ENCODE assay signal across 8 mouse cellular contexts in genomic region chr11:60954255-60955104, GRCm38 (mm10). TPM values are rescaled to one million over a fixed set of nuclear protein-coding genes. Genes with fewer than 3 reads are reported as not detected.
DNase-seq lines count a peak whose midpoint lies in the region; ATAC-seq and TF ChIP-seq lines count a peak whose summit lies in the region.

No protein-coding gene starts in this region.

- peak; percentile 21 to 28 for DNase-seq in cerebellum, adult 2 months
- DNase-seq in cerebellum, postnatal 25 days = no peak
- peak; percentile 30 for DNase-seq in layer of hippocampus, adult 9-11 months
- DNase-seq in layer of hippocampus, adult 18-20 months (ENCODE audit: low spot score in 2 of 2) = no peak
- no peak for DNase-seq in hindbrain, postnatal 0 days (ENCODE audit: low spot score)
- DNase-seq in midbrain, postnatal 0 days (ENCODE audit: low spot score) = no peak
- no peak for DNase-seq in right cerebral cortex, postnatal 10 days (ENCODE audit: low spot score in 2 of 2)

- WGBS in cerebellum, adult 2 months = 69% methylated on average over 10 of the region's 10 CpGs
- 64% methylated on average over 10 of the region's 10 CpGs for WGBS in hindbrain, postnatal 0 days
- WGBS in midbrain, postnatal 0 days = 68% methylated on average over 10 of the region's 10 CpGs
- 81% methylated on average over 10 of the region's 10 CpGs for WGBS in kidney, embryonic 14.5 days

- no peaks in the 10 kb centered on the region for H3K27me3 ChIP-seq in cerebellum, adult 2 months (ENCODE audit: control insufficient read depth, insufficient read depth, low read length)
- no peaks in the 10 kb centered on the region for H3K27me3 ChIP-seq in hindbrain, postnatal 0 days (ENCODE audit: insufficient read depth, low read length)
- H3K27me3 ChIP-seq in midbrain, postnatal 0 days (ENCODE audit: insufficient read depth, low read length) = no peaks in the 10 kb centered on the region
- H3K27me3 ChIP-seq in kidney, embryonic 14.5 days (ENCODE audit: control insufficient read depth, insufficient read depth, low read length) = no peaks in the 10 kb centered on the region

- H3K27ac ChIP-seq in cerebellum, adult 2 months (ENCODE audit: insufficient read depth, low read length) = no peak overlapping the region
- no peak overlapping the region for H3K27ac ChIP-seq in hindbrain, postnatal 0 days
- H3K27ac ChIP-seq in midbrain, postnatal 0 days (ENCODE audit: low read depth, low read length) = no peak overlapping the region
- no peak overlapping the region; the same call in 1 of the 2 replicates for H3K27ac ChIP-seq in kidney, embryonic 14.5 days (ENCODE audit: low read depth, low read length)

- H3K4me3 ChIP-seq in cerebellum, adult 2 months (replicated peaks; ENCODE audit: insufficient read depth, low read depth, low read length) = no peak overlapping the region
- no peak overlapping the region for H3K4me3 ChIP-seq in hindbrain, postnatal 0 days (ENCODE audit: low read length)
- H3K4me3 ChIP-seq in midbrain, postnatal 0 days (ENCODE audit: low read depth, low read length) = no peak overlapping the region
- H3K4me3 ChIP-seq in kidney, embryonic 14.5 days (ENCODE audit: low read length) = no peak overlapping the region

- ATAC-seq in hindbrain, postnatal 0 days = peak; percentile 22; the same call in 1 of the 2 replicates
- no peak for ATAC-seq in midbrain, postnatal 0 days (ENCODE audit: low FRiP score)
- no peak for ATAC-seq in kidney, embryonic 14.5 days (ENCODE audit: low FRiP score, low TSS enrichment)

- no peaks in the 10 kb centered on the region for H3K9me3 ChIP-seq in hindbrain, postnatal 0 days (ENCODE audit: low read length)
- H3K9me3 ChIP-seq in midbrain, postnatal 0 days (ENCODE audit: low read length) = no peaks in the 10 kb centered on the region
- H3K9me3 ChIP-seq in kidney, embryonic 14.5 days (ENCODE audit: control insufficient read depth, low read length) = no peaks in the 10 kb centered on the region

- peak overlapping the region; percentile 40 for H3K4me2 ChIP-seq in hindbrain, postnatal 0 days (ENCODE audit: low read depth, low read length)
- H3K4me2 ChIP-seq in midbrain, postnatal 0 days (ENCODE audit: low read depth, low read length, poor library complexity, severe bottlenecking) = peak overlapping the region; percentile 36
- no peak overlapping the region for H3K4me2 ChIP-seq in kidney, embryonic 14.5 days (replicated peaks; ENCODE audit: low read depth, low read length)

- H3K36me3 ChIP-seq in hindbrain, postnatal 0 days (ENCODE audit: insufficient read depth, low read length) = peaks cover 12% of the 10 kb centered on the region
- peaks cover 27% of the 10 kb centered on the region for H3K36me3 ChIP-seq in midbrain, postnatal 0 days (ENCODE audit: insufficient read depth, low read length)
- peaks cover 34% of the 10 kb centered on the region for H3K36me3 ChIP-seq in kidney, embryonic 14.5 days (ENCODE audit: control insufficient read depth, insufficient read depth, low read length)

- TF ChIP-seq POLR2A in cerebellum, adult 2 months (IDR thresholded peaks at IDR 0.05; ENCODE audit: borderline replicate concordance, insufficient read depth, low read length) = no peak

- peaks cover 9% of the 10 kb centered on the region; the same call in 1 of the 2 replicates for H3K4me1 ChIP-seq in cerebellum, adult 2 months (ENCODE audit: control insufficient read depth, insufficient read depth, low read length)
- no peaks in the 10 kb centered on the region for H3K4me1 ChIP-seq in hindbrain, postnatal 0 days (ENCODE audit: insufficient read depth, low read length)
- peaks cover 5% of the 10 kb centered on the region; the same call in 1 of the 2 replicates for H3K4me1 ChIP-seq in midbrain, postnatal 0 days (ENCODE audit: insufficient read depth, low read length)
- peaks cover 4% of the 10 kb centered on the region; the same call in 1 of the 2 replicates for H3K4me1 ChIP-seq in kidney, embryonic 14.5 days (ENCODE audit: control insufficient read depth, insufficient read depth, low read length)

- TF ChIP-seq CTCF in cerebellum, adult 2 months (IDR thresholded peaks at IDR 0.05; ENCODE audit: borderline replicate concordance, insufficient read depth, low read depth, low read length) = no peak
- TF ChIP-seq CTCF in hindbrain, postnatal 0 days (IDR thresholded peaks at IDR 0.05; ENCODE audit: low read depth) = no peak
- TF ChIP-seq CTCF in midbrain, postnatal 0 days (IDR thresholded peaks at IDR 0.05) = no peak

- H3K9ac ChIP-seq in hindbrain, postnatal 0 days (replicated peaks; ENCODE audit: low read length) = no peak overlapping the region
- H3K9ac ChIP-seq in midbrain, postnatal 0 days (replicated peaks; ENCODE audit: low read length, poor library complexity, severe bottlenecking) = no peak overlapping the region
- no peak overlapping the region for H3K9ac ChIP-seq in kidney, embryonic 14.5 days (ENCODE audit: low read depth, low read length)

RNA-seq across cellular contexts. Expression of gene Map2k3, which starts 22.6 kb away (rescaled TPM):
- polyA plus RNA-seq in cerebellum, adult 2 months (2012; rRNA removed) = 15.6 and 18.2 TPM in 2 replicates
- 10 to 100 TPM; 12.0 to 12.8 TPM for total RNA-seq in layer of hippocampus, adult 18-20 months (2021)
- total RNA-seq in hindbrain, postnatal 0 days (2014; rRNA removed) = 15.0 and 22.2 TPM in 2 replicates
- polyA plus RNA-seq in hindbrain, postnatal 0 days (2015; fragmentation: Nextera tagmentation; extraction: Ambion mirVana) = 23.6 and 25.3 TPM in 2 replicates
- 10.1 and 23.1 TPM in 2 replicates for total RNA-seq in midbrain, postnatal 0 days (2014; rRNA removed)
- 22.9 and 23.4 TPM in 2 replicates for polyA plus RNA-seq in midbrain, postnatal 0 days (2015; fragmentation: Nextera tagmentation; extraction: Ambion mirVana)
- polyA plus RNA-seq in kidney, embryonic 14.5 days (2014; fragmentation: Nextera tagmentation; extraction: Ambion mirVana) = 69.0 and 106 TPM in 2 replicates

RNA-seq across cellular contexts. Expression of gene Natd1, which starts 39.9 kb away (rescaled TPM):
- polyA plus RNA-seq in cerebellum, adult 2 months (2012; rRNA removed) = 16.6 and 16.7 TPM in 2 replicates
- 10 to 100 TPM in 1 of 2 experiments, 1 to 10 TPM in 1; 9.6 to 12.1 TPM for total RNA-seq in layer of hippocampus, adult 18-20 months (2021)
- 36.8 and 38.7 TPM in 2 replicates for total RNA-seq in hindbrain, postnatal 0 days (2014; rRNA removed)
- polyA plus RNA-seq in hindbrain, postnatal 0 days (2015; fragmentation: Nextera tagmentation; extraction: Ambion mirVana) = 15.2 and 16.0 TPM in 2 replicates
- 28.7 and 33.5 TPM in 2 replicates for total RNA-seq in midbrain, postnatal 0 days (2014; rRNA removed)
- 14.5 and 15.9 TPM in 2 replicates for polyA plus RNA-seq in midbrain, postnatal 0 days (2015; fragmentation: Nextera tagmentation; extraction: Ambion mirVana)
- polyA plus RNA-seq in kidney, embryonic 14.5 days (2014; fragmentation: Nextera tagmentation; extraction: Ambion mirVana) = 15.7 and 25.0 TPM in 2 replicates

Comparison
In these comparisons a context has a peak if more than half of its experiments do, and no peak if none do; other contexts are left out.
1. DNase-seq: peak in cerebellum, adult 2 months (2 of 2) and layer of hippocampus, adult 9-11 months (single experiment); none in cerebellum, postnatal 25 days (0 of 2), layer of hippocampus, adult 18-20 months (0 of 2), hindbrain, postnatal 0 days (single experiment), midbrain, postnatal 0 days (single experiment) and right cerebral cortex, postnatal 10 days (0 of 2).